14 mouse cellular contexts compared by ENCODE assay signal in genomic region chr8:111568029-111568428, GRCm38 (mm10). TPM values are rescaled to one million over a fixed set of nuclear protein-coding genes. Genes with fewer than 3 reads are reported as not detected.
DNase-seq lines count a peak whose midpoint lies in the region; ATAC-seq and TF ChIP-seq lines count a peak whose summit lies in the region.
"Had no signal": no experiment of that assay in that cellular context is flagged by ENCODE, and none has a peak within 500 bp of the region (broad histone marks: within the 10 kb centered on the region; RNA-seq: fewer than 3 reads in every experiment).

No protein-coding gene starts in this region.

- H3K36me3 ChIP-seq in midbrain, embryonic 11.5 days (ENCODE audit: control insufficient read depth, insufficient read depth, low read length), result no peaks in the 10 kb centered on the region
- no peaks in the 10 kb centered on the region for H3K36me3 ChIP-seq in midbrain, embryonic 14.5 days (ENCODE audit: control insufficient read depth, insufficient read depth, low read length)
- no peaks in the 10 kb centered on the region for H3K36me3 ChIP-seq in midbrain, postnatal 0 days (ENCODE audit: insufficient read depth, low read length)
- H3K36me3 ChIP-seq: heart, embryonic 15.5 days; neural tube, embryonic 12.5 days had no signal

- no peak for DNase-seq in frontal cortex, postnatal 25 days (ENCODE audit: low spot score in 2 of 2)
- peak; percentile 82 for DNase-seq in midbrain, embryonic 11.5 days (ENCODE audit: low spot score, missing footprints)
- DNase-seq in midbrain, embryonic 14.5 days, result no peak
- no peak for DNase-seq in midbrain, postnatal 0 days (ENCODE audit: low spot score)
- no peak for DNase-seq in cerebellum, adult 8-10 months
- DNase-seq in retina, embryonic 14.5 days (ENCODE audit: low spot score), result no peak
- DNase-seq: adrenal gland, postnatal 36 days; right cerebral cortex, postnatal 4 days had no signal

- no peaks in the 10 kb centered on the region for H3K27me3 ChIP-seq in midbrain, embryonic 11.5 days (ENCODE audit: control insufficient read depth, insufficient read depth, low read length)
- H3K27me3 ChIP-seq in midbrain, embryonic 14.5 days (ENCODE audit: control insufficient read depth, insufficient read depth, low read length), result no peaks in the 10 kb centered on the region
- no peaks in the 10 kb centered on the region for H3K27me3 ChIP-seq in midbrain, postnatal 0 days (ENCODE audit: insufficient read depth, low read length)
- H3K27me3 ChIP-seq: heart, embryonic 15.5 days; neural tube, embryonic 12.5 days; Patski had no signal

- H3K4me1 ChIP-seq in midbrain, embryonic 11.5 days (ENCODE audit: control insufficient read depth, insufficient read depth, low read length), result peaks cover 25% of the 10 kb centered on the region
- H3K4me1 ChIP-seq in midbrain, embryonic 14.5 days (ENCODE audit: control insufficient read depth, insufficient read depth, low read length), result peaks cover 49% of the 10 kb centered on the region
- peaks cover 15% of the 10 kb centered on the region; the same call in 1 of the 2 replicates for H3K4me1 ChIP-seq in midbrain, postnatal 0 days (ENCODE audit: insufficient read depth, low read length)

- 62% methylated on average over 3 of the region's 3 CpGs for WGBS in midbrain, embryonic 11.5 days
- WGBS in midbrain, embryonic 14.5 days, result 71% methylated on average over 3 of the region's 3 CpGs
- 62% methylated on average over 3 of the region's 3 CpGs for WGBS in midbrain, postnatal 0 days

- H3K9me3 ChIP-seq in midbrain, embryonic 11.5 days (ENCODE audit: control insufficient read depth, low read length), result no peaks in the 10 kb centered on the region
- no peaks in the 10 kb centered on the region for H3K9me3 ChIP-seq in midbrain, embryonic 14.5 days (ENCODE audit: control insufficient read depth, low read length)
- H3K9me3 ChIP-seq in midbrain, postnatal 0 days (ENCODE audit: low read length), result no peaks in the 10 kb centered on the region
- H3K9me3 ChIP-seq: heart, embryonic 15.5 days; neural tube, embryonic 12.5 days had no signal

- H3K9ac ChIP-seq in midbrain, embryonic 11.5 days (ENCODE audit: low read length), result no peak overlapping the region
- no peak overlapping the region for H3K9ac ChIP-seq in midbrain, embryonic 14.5 days (replicated peaks; ENCODE audit: low read length)
- no peak overlapping the region for H3K9ac ChIP-seq in midbrain, postnatal 0 days (replicated peaks; ENCODE audit: low read length, poor library complexity, severe bottlenecking)
- H3K9ac ChIP-seq: heart, embryonic 15.5 days; neural tube, embryonic 12.5 days had no signal

- TF ChIP-seq CTCF in midbrain, postnatal 0 days (IDR thresholded peaks at IDR 0.05), result no peak

- H3K4me2 ChIP-seq in midbrain, embryonic 11.5 days, result no peak overlapping the region
- no peak overlapping the region for H3K4me2 ChIP-seq in midbrain, embryonic 14.5 days (ENCODE audit: low read length)
- no peak overlapping the region for H3K4me2 ChIP-seq in midbrain, postnatal 0 days (ENCODE audit: low read depth, low read length, poor library complexity, severe bottlenecking)
- H3K4me2 ChIP-seq: heart, embryonic 15.5 days; neural tube, embryonic 12.5 days had no signal

- no peak overlapping the region for H3K27ac ChIP-seq in midbrain, embryonic 11.5 days (ENCODE audit: low read depth, low read length)
- H3K27ac ChIP-seq in midbrain, embryonic 14.5 days (replicated peaks; ENCODE audit: low read depth, low read length), result no peak overlapping the region
- 0 out of 2 replicates have a peak overlapping the region, but pooled peaks have one; percentile 27 for H3K27ac ChIP-seq in midbrain, postnatal 0 days (ENCODE audit: low read depth, low read length)
- H3K27ac ChIP-seq: heart, embryonic 15.5 days; neural tube, embryonic 12.5 days had no signal

- H3K4me3 ChIP-seq in midbrain, embryonic 11.5 days (ENCODE audit: low read depth, low read length), result no peak overlapping the region
- H3K4me3 ChIP-seq in midbrain, embryonic 14.5 days (replicated peaks; ENCODE audit: low read depth, low read length), result no peak overlapping the region
- H3K4me3 ChIP-seq in midbrain, postnatal 0 days (ENCODE audit: low read depth, low read length), result no peak overlapping the region
- H3K4me3 ChIP-seq: heart, embryonic 15.5 days; neural tube, embryonic 12.5 days had no signal

- peak; percentile 35 for ATAC-seq in frontal cortex, adult (ENCODE audit: low TSS enrichment)
- ATAC-seq in midbrain, embryonic 11.5 days (ENCODE audit: low FRiP score), result no peak
- no peak for ATAC-seq in midbrain, embryonic 14.5 days (ENCODE audit: low FRiP score, low TSS enrichment)
- peak; percentile 37; the same call in 1 of the 2 replicates for ATAC-seq in erythroid progenitor cell, adult 5-6 weeks (replicated peaks; ENCODE audit: low FRiP score, poor library complexity, severe bottlenecking)
- no peak for ATAC-seq in midbrain, postnatal 0 days (ENCODE audit: low FRiP score)
- ATAC-seq: forebrain, embryonic 14.5 days; Patski had no signal

RNA-seq across cellular contexts. Expression of gene Znrf1, which starts 32.1 kb away (rescaled TPM):
- polyA plus RNA-seq in midbrain, embryonic 11.5 days (2014; fragmentation: Nextera tagmentation; extraction: Ambion mirVana), result 38.6 and 45.6 TPM in 2 replicates
- polyA plus RNA-seq in midbrain, embryonic 14.5 days (2014; fragmentation: Nextera tagmentation; extraction: Ambion mirVana), result 99.2 and 108 TPM in 2 replicates
- total RNA-seq in erythroid progenitor cell, adult 5-6 weeks (2015; ENCODE audit: low replicate concordance), result 7.9 and 19.7 TPM in 2 replicates
- 4.8 and 13.7 TPM in 2 replicates for total RNA-seq in erythroid progenitor cell, adult 5-6 weeks (2017; ENCODE audit: low replicate concordance)
- 229 and 234 TPM in 2 replicates for total RNA-seq in midbrain, postnatal 0 days (2014; rRNA removed)
- 87.8 and 96.5 TPM in 2 replicates for polyA plus RNA-seq in midbrain, postnatal 0 days (2015; fragmentation: Nextera tagmentation; extraction: Ambion mirVana)

RNA-seq across cellular contexts. Expression of gene Wdr59, which starts 46.1 kb away (rescaled TPM):
- polyA plus RNA-seq in midbrain, embryonic 11.5 days (2014; fragmentation: Nextera tagmentation; extraction: Ambion mirVana), result 2.9 TPM in 2 replicates
- 5.4 and 5.9 TPM in 2 replicates for polyA plus RNA-seq in midbrain, embryonic 14.5 days (2014; fragmentation: Nextera tagmentation; extraction: Ambion mirVana)
- 1.4 and 2.5 TPM in 2 replicates for total RNA-seq in erythroid progenitor cell, adult 5-6 weeks (2015; ENCODE audit: low replicate concordance)
- total RNA-seq in erythroid progenitor cell, adult 5-6 weeks (2017; ENCODE audit: low replicate concordance), result 0.98 and 1.3 TPM in 2 replicates
- 11.6 and 17.1 TPM in 2 replicates for total RNA-seq in midbrain, postnatal 0 days (2014; rRNA removed)
- 5.6 and 6.6 TPM in 2 replicates for polyA plus RNA-seq in midbrain, postnatal 0 days (2015; fragmentation: Nextera tagmentation; extraction: Ambion mirVana)

Comparison
In these comparisons a context has a peak if more than half of its experiments do, and no peak if none do; other contexts are left out.
1. ATAC-seq: peak in frontal cortex, adult (single experiment) and erythroid progenitor cell, adult 5-6 weeks (single experiment); none in midbrain, embryonic 11.5 days (single experiment), midbrain, embryonic 14.5 days (single experiment) and midbrain, postnatal 0 days (single experiment).